Mouse (Mus musculus) macrophage (primary cell): ENCODE results near the gene Crybb3. TPM values are rescaled to one million over a fixed set of nuclear protein-coding genes. Genes with fewer than 3 reads are reported as not detected.
A peak's percentile ranks its signal among the peaks of the same experiment; 100 is the strongest.

Experiments
- H3K27ac ChIP-seq: fragments of 350-480 bp; formaldehyde crosslinking; 2 replicates; pipeline ENCODE4 v1.9.0; 2021
- H3K36me3 ChIP-seq: fragments of 350-480 bp; formaldehyde crosslinking; 2 replicates; pipeline ENCODE4 v1.9.0; 2021; ENCODE audit errors: inconsistent target
- H3K4me3 ChIP-seq: fragments of 350-480 bp; formaldehyde crosslinking; 2 replicates; pipeline ENCODE4 v1.9.0; 2021; ENCODE audit errors: inconsistent target
- H3K79me2 ChIP-seq: fragments of 350-480 bp; formaldehyde crosslinking; 2 replicates; pipeline ENCODE4 v1.9.0; 2021; ENCODE audit errors: inconsistent target
- WGBS: methylation state at CpG from one replicate; pipeline ENCODE4 v1.1.7; 2026; ENCODE audit warnings: inconsistent platforms; ENCODE audit not compliant: missing documents; 5-methylcytosine and 5-hydroxymethylcytosine counted together
- polyA plus RNA-seq: library from polyadenylated mRNA; stranded (reverse); fragments of 250-400 nt; gene quantifications from 3 replicates; pipeline ENCODE4 v1.2.4, GENCODE M21; 2018; ENCODE audit warnings: inconsistent platforms
- total RNA-seq, 78 experiments: library from RNA; depleted of rRNA; stranded (reverse); fragments of 250-400 nt; gene quantifications; 1 replicate in 9 of 78; 2 replicates in 24 of 78; 3 replicates in 43 of 78; 4 replicates in 2 of 78; pipeline ENCODE4 v1.2.4; 2018; ENCODE audit warnings: inconsistent platforms in 56 of 78

The Crybb3 gene
- 1 to 10 TPM in 1 of 26 experiments, not detected in 25; 3.9 TPM for total RNA-seq (2018; cell fraction: chromatin; rRNA removed)
- total RNA-seq (2018; cell fraction: cytosol; rRNA removed): not detected
- 1 to 10 TPM in 1 of 26 experiments, under 1 TPM in 1, not detected in 24; 0.80 to 3.0 TPM for total RNA-seq (2018; cell fraction: nucleus; rRNA removed)
- polyA plus RNA-seq: not detected in 3 replicates

GRCm38 (mm10) chr5:113081439-113081838, at the start of gene Crybb3:
TSS of gene Crybb3 (minus strand) at chr5:113081584.
- H3K79me2 ChIP-seq: no peaks in the 10 kb centered on the region
- no peak within 1 kb of the TSS for H3K4me3 ChIP-seq
- no peaks in the 10 kb centered on the region for H3K36me3 ChIP-seq
- H3K27ac ChIP-seq: no peak within 1 kb of the TSS
- WGBS: 79% methylated on average over 7 of the region's 8 CpGs

GRCm38 (mm10) chr5:113128426-113128825, 47.0 kb upstream of the Crybb3 start:
- Histone ChIP-seq H3K27ac (no peak overlapping the region), H3K4me3 (no peak overlapping the region), H3K36me3 (no peaks in the 10 kb centered on the region), H3K79me2 (no peaks in the 10 kb centered on the region; the same call in 1 of the 2 replicates)
- WGBS: 98% methylated on average over 4 of the region's 4 CpGs

GRCm38 (mm10) chr5:113126476-113126875, 45.1 kb upstream of the Crybb3 start:
- Histone ChIP-seq H3K79me2 (no peaks in the 10 kb centered on the region; the same call in 1 of the 2 replicates), H3K36me3 (no peaks in the 10 kb centered on the region), H3K4me3 (no peak overlapping the region), H3K27ac (no peak overlapping the region)
- WGBS: 96% methylated on average over 12 of the region's 12 CpGs

- Histone ChIP-seq H3K4me3 (no peak overlapping the region), H3K79me2 (no peaks in the 10 kb centered on the region), H3K36me3 (no peaks in the 10 kb centered on the region), H3K27ac (no peak overlapping the region)
- WGBS: 94% methylated on average over 9 of the region's 10 CpGs
These were observed 42.3 kb upstream of the Crybb3 start for GRCm38 (mm10) chr5:113123693-113124092.

- Histone ChIP-seq H3K27ac (peak overlapping the region; percentile 60), H3K36me3 (no peaks in the 10 kb centered on the region), H3K79me2 (peaks cover 8% of the 10 kb centered on the region; the same call in 1 of the 2 replicates), H3K4me3 (no peak overlapping the region)
- 41% methylated on average over 9 of the region's 12 CpGs for WGBS
These were observed 41.1 kb upstream of the Crybb3 start for GRCm38 (mm10) chr5:113122326-113123054.

GRCm38 (mm10) chr5:113121591-113121875, 40.1 kb upstream of the Crybb3 start:
- peak overlapping the region; percentile 60 for H3K27ac ChIP-seq
- no peak overlapping the region for H3K4me3 ChIP-seq
- H3K36me3 ChIP-seq: no peaks in the 10 kb centered on the region
- 90% methylated on average over 6 of the region's 6 CpGs for WGBS
- peaks cover 11% of the 10 kb centered on the region; the same call in 1 of the 2 replicates for H3K79me2 ChIP-seq

- 77% methylated on average over 15 of the region's 15 CpGs for WGBS
- Histone ChIP-seq H3K79me2 (peaks cover 11% of the 10 kb centered on the region; the same call in 1 of the 2 replicates), H3K4me3 (no peak overlapping the region), H3K36me3 (no peaks in the 10 kb centered on the region), H3K27ac (peak overlapping the region; percentile 60)
These were observed 39.6 kb upstream of the Crybb3 start for GRCm38 (mm10) chr5:113120741-113121590.

- H3K27ac ChIP-seq: peak overlapping the region; percentile 60
- 13% methylated on average over 13 of the region's 13 CpGs for WGBS
- peaks cover 11% of the 10 kb centered on the region; the same call in 1 of the 2 replicates for H3K79me2 ChIP-seq
- no peaks in the 10 kb centered on the region for H3K36me3 ChIP-seq
- no peak overlapping the region for H3K4me3 ChIP-seq
These were observed 38.6 kb upstream of the Crybb3 start for GRCm38 (mm10) chr5:113119861-113120465.

GRCm38 (mm10) chr5:113119291-113119690, 37.9 kb upstream of the Crybb3 start:
- WGBS: 25% methylated on average over 9 of the region's 9 CpGs
- H3K4me3 ChIP-seq: no peak overlapping the region

GRCm38 (mm10) chr5:113118695-113119094, 37.3 kb upstream of the Crybb3 start:
- no peak overlapping the region for H3K4me3 ChIP-seq
- H3K79me2 ChIP-seq: peaks cover 11% of the 10 kb centered on the region; the same call in 1 of the 2 replicates
- WGBS: 57% methylated on average over 6 of the region's 6 CpGs
- peak overlapping the region; percentile 60 for H3K27ac ChIP-seq
- no peaks in the 10 kb centered on the region for H3K36me3 ChIP-seq

More at GRCm38 (mm10) chr5:113119291-113119690, 37.9 kb upstream of the Crybb3 start:
- Histone ChIP-seq H3K27ac (peak overlapping the region; percentile 60), H3K36me3 (no peaks in the 10 kb centered on the region), H3K79me2 (peaks cover 11% of the 10 kb centered on the region; the same call in 1 of the 2 replicates)

GRCm38 (mm10) chr5:113117361-113117760, 36.0 kb upstream of the Crybb3 start:
- 87% methylated on average over 5 of the region's 5 CpGs for WGBS
- H3K4me3 ChIP-seq: no peak overlapping the region
- peaks cover 11% of the 10 kb centered on the region; the same call in 1 of the 2 replicates for H3K79me2 ChIP-seq
- H3K27ac ChIP-seq: no peak overlapping the region
- H3K36me3 ChIP-seq: no peaks in the 10 kb centered on the region

- 95% methylated on average over 10 of the region's 10 CpGs for WGBS
- peaks cover 11% of the 10 kb centered on the region; the same call in 1 of the 2 replicates for H3K79me2 ChIP-seq
- no peak overlapping the region for H3K4me3 ChIP-seq
- peak overlapping the region; percentile 96; the same call in 1 of the 2 replicates for H3K27ac ChIP-seq
- H3K36me3 ChIP-seq: no peaks in the 10 kb centered on the region
These were observed 34.5 kb upstream of the Crybb3 start for GRCm38 (mm10) chr5:113115896-113116295.

GRCm38 (mm10) chr5:113114264-113115225, 33.2 kb upstream of the Crybb3 start:
- 11% methylated on average over 20 of the region's 20 CpGs for WGBS
- H3K36me3 ChIP-seq: no peaks in the 10 kb centered on the region

More at GRCm38 (mm10) chr5:113114264-113115225, 33.2 kb upstream of the Crybb3 start:
- Histone ChIP-seq H3K4me3 (no peak overlapping the region), H3K79me2 (peaks cover 11% of the 10 kb centered on the region; the same call in 1 of the 2 replicates), H3K27ac (peak overlapping the region; percentile 96)
